Mouse (Mus musculus) hindbrain, embryonic 10.5 days (tissue): Measurements from ENCODE around the gene Nek9. TPM values are rescaled to one million over a fixed set of nuclear protein-coding genes. Genes with fewer than 3 reads are reported as not detected.

ENCODE experiments used
- DNase-seq: peaks from one replicate; pipeline ENCODE4 v3.0.0-alpha.2; 2017; ENCODE audit warnings: low spot score
- H3K27ac ChIP-seq: fragments of 300-500 bp; sonication (generic); 2 replicates; pipeline ENCODE4 v1.5.1; 2016; ENCODE audit warnings: mild to moderate bottlenecking, moderate library complexity
- H3K27me3 ChIP-seq: fragments of 300-500 bp; sonication (generic); 2 replicates; pipeline ENCODE4 v1.6.1; 2016; ENCODE audit warnings: mild to moderate bottlenecking; ENCODE audit not compliant: poor library complexity, insufficient read depth, severe bottlenecking
- H3K36me3 ChIP-seq: fragments of 300-500 bp; sonication (generic); 2 replicates; pipeline ENCODE4 v1.6.1; 2016; ENCODE audit warnings: mild to moderate bottlenecking, moderate library complexity
- H3K4me1 ChIP-seq: fragments of 300-500 bp; sonication (generic); replicated peaks from 2 replicates; pipeline ENCODE4 v1.6.1; 2016; ENCODE audit warnings: mild to moderate bottlenecking
- H3K4me3 ChIP-seq: fragments of 300-500 bp; sonication (generic); 2 replicates; pipeline ENCODE4 v1.5.1; 2016; ENCODE audit warnings: mild to moderate bottlenecking, moderate library complexity
- H3K9me3 ChIP-seq: fragments of 300-500 bp; sonication (generic); 2 replicates; pipeline ENCODE4 v1.6.1; 2016; ENCODE audit warnings: mild to moderate bottlenecking, moderate library complexity
- WGBS: fragments of 180-500 bp; shearing (Covaris S2); methylation state at CpG from one replicate; pipeline ENCODE4 v1.1.7; 2016; 5-methylcytosine and 5-hydroxymethylcytosine counted together
- polyA plus RNA-seq: library from polyadenylated mRNA; unstranded; fragments of >200 nt; fragmentation: Nextera tagmentation; extraction: Ambion mirVana; gene quantifications from 2 replicates; pipeline ENCODE4 v1.2.1, GENCODE M21; 2016

Nek9 gene
- polyA plus RNA-seq, 1 experiment from 2014 or later = 16.9 TPM

GRCm38 (mm10) chr12:85264940-85265339 is 74.2 kb downstream of the Nek9 start:
- Histone ChIP-seq H3K27ac (no peak overlapping the region), H3K36me3 (peaks cover 10% of the 10 kb centered on the region), H3K9me3 (no peaks in the 10 kb centered on the region), H3K4me1 (peaks cover 2% of the 10 kb centered on the region), H3K27me3 (no peaks in the 10 kb centered on the region), H3K4me3 (no peak overlapping the region)
- 61% methylated on average over 7 of the region's 7 CpGs for WGBS
- DNase-seq = no peak

GRCm38 (mm10) chr12:85264531-85264930 is 74.6 kb downstream of the Nek9 start:
- H3K36me3 ChIP-seq = peaks cover 10% of the 10 kb centered on the region
- DNase-seq = no peak
- H3K27me3 ChIP-seq = no peaks in the 10 kb centered on the region
- H3K9me3 ChIP-seq = no peaks in the 10 kb centered on the region
- H3K4me1 ChIP-seq = no peaks in the 10 kb centered on the region
- no peak overlapping the region for H3K4me3 ChIP-seq
- H3K27ac ChIP-seq = 0 out of 2 replicates have a peak overlapping the region, but pooled peaks have one; percentile 12
- 85% methylated on average over 8 of the region's 8 CpGs for WGBS

GRCm38 (mm10) chr12:85263190-85263589 is 76.0 kb downstream of the Nek9 start:
- 87% methylated on average over 5 of the region's 5 CpGs for WGBS
- H3K27ac ChIP-seq = no peak overlapping the region
- DNase-seq = no peak
- H3K9me3 ChIP-seq = no peaks in the 10 kb centered on the region
- no peaks in the 10 kb centered on the region for H3K27me3 ChIP-seq
- no peak overlapping the region for H3K4me3 ChIP-seq
- peaks cover 6% of the 10 kb centered on the region; the same call in 1 of the 2 replicates for H3K36me3 ChIP-seq
- H3K4me1 ChIP-seq = no peaks in the 10 kb centered on the region

- no peaks in the 10 kb centered on the region for H3K9me3 ChIP-seq
- no peak overlapping the region for H3K4me3 ChIP-seq
- WGBS = 62% methylated on average over 10 of the region's 10 CpGs
- no peaks in the 10 kb centered on the region for H3K4me1 ChIP-seq
- H3K27ac ChIP-seq = no peak overlapping the region
- H3K27me3 ChIP-seq = no peaks in the 10 kb centered on the region
- DNase-seq = peak; percentile 23
- peaks cover under 1% of the 10 kb centered on the region; the same call in 1 of the 2 replicates for H3K36me3 ChIP-seq
Measured at GRCm38 (mm10) chr12:85262489-85262888, 76.7 kb downstream of the Nek9 start.

- Histone ChIP-seq H3K27me3 (no peaks in the 10 kb centered on the region), H3K4me1 (no peaks in the 10 kb centered on the region), H3K4me3 (no peak overlapping the region), H3K27ac (no peak overlapping the region), H3K36me3 (no peaks in the 10 kb centered on the region), H3K9me3 (no peaks in the 10 kb centered on the region)
- DNase-seq = no peak
- 85% methylated on average over 7 of the region's 7 CpGs for WGBS
Measured at GRCm38 (mm10) chr12:85257008-85257639, 82.0 kb downstream of the Nek9 start.

- 70% methylated on average over 7 of the region's 7 CpGs for WGBS
- no peak for DNase-seq
- Histone ChIP-seq H3K27me3 (no peaks in the 10 kb centered on the region), H3K9me3 (no peaks in the 10 kb centered on the region), H3K36me3 (no peaks in the 10 kb centered on the region), H3K4me3 (no peak overlapping the region), H3K4me1 (no peaks in the 10 kb centered on the region), H3K27ac (no peak overlapping the region)
Measured at GRCm38 (mm10) chr12:85256074-85256751, 82.9 kb downstream of the Nek9 start.

GRCm38 (mm10) chr12:85252083-85252482 is 87.1 kb downstream of the Nek9 start:
- no peak for DNase-seq
- no peaks in the 10 kb centered on the region for H3K9me3 ChIP-seq
- H3K36me3 ChIP-seq = peaks cover 11% of the 10 kb centered on the region
- H3K27me3 ChIP-seq = no peaks in the 10 kb centered on the region
- no peak overlapping the region for H3K4me3 ChIP-seq
- no peaks in the 10 kb centered on the region for H3K4me1 ChIP-seq
- no peak overlapping the region for H3K27ac ChIP-seq
- 84% methylated on average over 3 of the region's 3 CpGs for WGBS

Other genes starting within 250 kb of the Nek9 start
- 3.8 and 4.7 TPM in 2 replicates for gene Prox2, start 228.6 kb downstream of the Nek9 start, polyA plus RNA-seq
- gene Dlst, start 228.5 kb downstream of the Nek9 start, polyA plus RNA-seq = 101 and 109 TPM in 2 replicates
- gene Rps6kl1, start 188.1 kb downstream of the Nek9 start, polyA plus RNA-seq = 3.7 and 3.8 TPM in 2 replicates
- gene Pgf, start 161.6 kb downstream of the Nek9 start, polyA plus RNA-seq = 5.8 and 8.0 TPM in 2 replicates
- 126 and 131 TPM in 2 replicates for gene Eif2b2, start 119.9 kb downstream of the Nek9 start, polyA plus RNA-seq
- gene Mlh3, start 68.8 kb downstream of the Nek9 start, polyA plus RNA-seq = 5.5 and 8.8 TPM in 2 replicates
- gene Acyp1, start 50.9 kb downstream of the Nek9 start, polyA plus RNA-seq = 59.2 and 75.5 TPM in 2 replicates
- gene Zc2hc1c, start 50.8 kb downstream of the Nek9 start, polyA plus RNA-seq = 1.1 and 1.7 TPM in 2 replicates
- gene Tmed10, start 35.5 kb upstream of the Nek9 start, polyA plus RNA-seq = 253 and 254 TPM in 2 replicates
- gene Fos, start 134.5 kb upstream of the Nek9 start, polyA plus RNA-seq = 1.5 TPM in 2 replicates